Mouse (Mus musculus) yolk sac, embryonic 10.5 days (tissue): Measurements from ENCODE around the gene Mgmt.
A peak's percentile ranks its signal among the peaks of the same experiment; 100 is the strongest.

Source experiments
- DNase-seq: peaks from one replicate; pipeline ENCODE4 v3.0.0-alpha.2; 2017; ENCODE audit warnings: low spot score

Gene Mgmt

DNA sequence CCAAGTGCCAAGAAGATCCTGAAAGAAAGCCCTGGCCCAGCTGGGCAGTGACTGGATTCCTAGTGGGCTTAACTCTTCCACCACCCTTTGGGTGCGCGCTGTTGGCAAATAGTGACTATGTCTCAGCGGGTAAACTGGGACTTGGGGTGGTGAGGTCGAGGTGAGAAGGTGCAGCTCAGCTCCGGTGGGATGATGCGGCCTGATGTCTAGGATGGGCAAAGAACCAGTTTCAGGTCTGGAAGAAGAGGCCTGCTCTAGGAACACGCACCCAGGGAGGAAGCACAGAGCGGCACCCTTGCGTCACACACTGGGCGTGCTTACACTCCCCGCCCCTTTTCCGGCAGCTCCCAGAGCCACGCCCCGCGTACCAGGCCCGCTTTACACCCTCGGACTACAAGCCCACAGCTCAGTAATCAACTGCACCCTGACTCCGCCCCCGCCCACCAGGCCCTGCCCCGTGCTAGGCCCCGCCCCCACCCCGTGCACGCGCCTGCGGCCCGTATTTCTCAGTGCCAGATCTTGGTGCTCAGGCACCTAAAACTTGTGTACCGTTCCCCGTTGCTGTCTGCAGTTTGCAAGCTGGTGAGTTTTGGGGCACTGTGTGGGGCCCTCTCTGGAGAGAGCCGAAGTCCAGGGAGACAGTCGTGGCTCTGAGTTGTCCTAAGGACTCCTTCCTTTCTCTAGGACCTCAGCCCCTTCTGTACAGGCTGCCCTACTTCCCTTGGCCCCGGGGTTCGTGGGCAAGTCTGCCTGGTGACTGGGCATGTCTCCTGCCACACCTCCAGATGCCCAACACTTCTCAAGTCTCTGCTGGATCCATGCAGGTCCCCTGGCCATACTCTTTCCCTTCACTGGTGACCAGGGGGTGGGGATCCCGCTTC lies at the start of gene Mgmt:
TSS of gene Mgmt (plus strand) at position 509 of the 881 bp plus-strand sequence.
- peak; percentile 96 for DNase-seq

- DNase-seq: no peak
These were observed 49.6 kb upstream of the Mgmt start for GRCm38 (mm10) chr7:136844835-136845234.

GRCm38 (mm10) chr7:136845321-136845720 lies 49.1 kb upstream of the Mgmt start:
- no peak for DNase-seq

- DNase-seq: no peak
These were observed 48.3 kb upstream of the Mgmt start for GRCm38 (mm10) chr7:136846086-136846620.

GRCm38 (mm10) chr7:136847601-136848000 lies 46.8 kb upstream of the Mgmt start:
- no peak for DNase-seq

DNA sequence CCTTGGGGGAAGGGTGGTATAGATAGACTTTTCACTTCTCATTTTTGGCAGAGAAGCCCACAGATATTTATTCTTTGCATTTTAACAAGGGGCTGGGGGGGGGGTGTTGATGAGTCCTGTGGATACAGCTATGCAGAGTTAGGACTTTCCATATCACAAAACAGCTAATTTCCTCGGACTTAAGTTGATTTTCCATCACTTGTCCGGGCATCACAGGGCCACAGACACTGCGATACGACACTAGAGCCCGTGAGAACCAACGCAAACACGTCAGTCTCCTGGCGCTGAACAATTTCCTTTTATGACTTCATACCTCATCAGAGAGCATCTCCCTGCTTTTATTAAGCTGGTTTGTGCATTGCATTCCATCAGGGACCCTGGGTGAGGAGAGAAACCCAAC lies 45.7 kb upstream of the Mgmt start:
- no peak for DNase-seq

DNA sequence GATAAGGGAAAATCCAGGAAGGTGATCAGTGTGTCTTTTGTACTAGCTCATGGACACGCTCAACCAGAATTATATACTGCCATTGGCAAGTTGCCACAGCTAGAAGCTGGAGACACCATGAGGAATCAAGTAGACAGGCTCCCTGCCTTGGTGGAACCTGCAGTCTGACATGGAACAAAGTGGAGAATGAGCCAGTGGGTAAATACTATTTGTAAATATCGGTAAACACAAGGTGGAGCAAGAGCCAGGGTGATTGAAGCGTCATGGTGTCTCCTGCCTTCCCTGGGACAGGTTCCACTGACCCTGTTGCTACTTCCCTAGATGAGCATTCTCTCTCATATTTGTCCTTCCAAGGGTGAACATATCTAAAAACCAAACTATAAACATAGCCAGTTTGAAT lies 44.6 kb upstream of the Mgmt start:
- DNase-seq: no peak

GRCm38 (mm10) chr7:136850339-136850738 lies 44.1 kb upstream of the Mgmt start:
- no peak for DNase-seq

DNA sequence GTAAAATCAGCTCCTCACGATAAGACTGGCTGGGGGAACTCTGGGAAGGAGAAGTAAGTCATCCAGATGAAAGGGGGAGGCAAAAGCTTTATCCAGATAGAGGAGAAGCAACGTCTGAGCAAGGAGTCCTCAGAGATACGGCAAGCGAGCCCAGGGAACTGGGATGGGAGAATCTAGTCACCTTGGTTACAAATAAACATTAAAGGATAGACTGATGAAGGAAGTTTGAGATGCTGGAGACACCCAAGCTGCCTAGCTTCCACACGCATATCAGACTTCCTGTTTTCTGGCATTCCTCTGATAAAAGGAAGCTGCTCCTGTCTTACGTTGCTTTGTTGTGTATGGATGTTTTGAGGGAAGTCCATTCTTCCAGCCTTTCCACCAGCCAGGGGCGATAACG lies 42.5 kb upstream of the Mgmt start:
- DNase-seq: no peak

- DNase-seq: no peak
These were observed 41.7 kb upstream of the Mgmt start for GRCm38 (mm10) chr7:136852721-136853120.

DNA sequence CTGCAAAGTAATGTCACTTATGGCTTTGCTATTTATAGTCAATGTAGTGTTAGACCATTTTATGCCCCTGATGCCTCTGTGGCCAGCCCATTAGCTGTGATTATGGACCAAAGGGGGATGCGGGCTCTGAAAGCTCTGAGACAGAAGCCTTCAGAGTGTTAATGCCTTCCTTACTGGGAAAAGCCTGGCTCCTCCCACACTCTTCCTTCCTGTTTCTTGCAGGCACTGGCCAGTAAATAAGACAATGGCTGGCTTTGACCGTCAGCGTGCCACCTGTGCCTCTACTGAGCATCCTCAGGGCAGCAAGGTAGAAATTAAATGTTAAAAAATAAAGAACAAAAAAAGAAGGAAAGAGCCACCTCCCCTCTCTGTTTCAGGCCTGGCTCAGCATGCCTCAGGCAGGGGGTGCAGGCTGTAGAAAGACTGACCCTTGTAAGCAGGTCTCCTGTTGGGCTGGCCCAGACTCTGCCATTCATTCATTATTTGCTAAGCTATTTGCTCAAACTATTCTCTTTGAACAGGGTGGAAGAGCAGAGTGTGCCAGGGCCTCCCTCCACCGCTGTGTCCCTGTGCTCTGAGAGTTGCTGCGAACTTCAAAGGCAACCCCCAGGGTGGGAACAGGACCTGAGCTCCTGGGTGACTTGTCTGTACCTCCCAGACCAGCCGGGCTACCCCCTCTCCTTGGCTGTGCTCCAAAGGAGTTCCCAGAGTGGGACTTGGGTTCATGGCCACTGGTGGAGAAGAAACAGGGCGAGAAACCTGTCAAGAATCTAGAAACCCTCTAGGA lies 29.5 kb upstream of the Mgmt start:
- DNase-seq: no peak

DNA sequence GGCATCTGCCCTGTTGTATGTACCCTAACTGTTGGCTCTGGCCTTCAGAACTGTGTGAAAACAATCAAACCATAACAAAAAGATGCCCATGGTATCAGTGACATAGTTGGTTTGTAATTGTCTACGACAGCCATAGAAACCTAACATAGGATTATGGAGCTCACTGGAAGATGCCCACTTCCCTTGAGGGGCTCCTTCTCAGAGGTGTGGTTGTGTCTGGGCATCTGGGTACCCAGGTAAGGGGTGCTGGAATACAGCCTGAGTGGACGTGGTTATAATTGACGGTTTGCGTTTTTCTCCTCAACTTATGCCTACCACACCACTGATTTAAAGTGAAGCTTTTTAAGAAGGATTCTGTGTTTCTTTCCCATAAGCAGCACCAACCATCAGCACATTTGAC lies 28.5 kb upstream of the Mgmt start:
- no peak for DNase-seq

DNA sequence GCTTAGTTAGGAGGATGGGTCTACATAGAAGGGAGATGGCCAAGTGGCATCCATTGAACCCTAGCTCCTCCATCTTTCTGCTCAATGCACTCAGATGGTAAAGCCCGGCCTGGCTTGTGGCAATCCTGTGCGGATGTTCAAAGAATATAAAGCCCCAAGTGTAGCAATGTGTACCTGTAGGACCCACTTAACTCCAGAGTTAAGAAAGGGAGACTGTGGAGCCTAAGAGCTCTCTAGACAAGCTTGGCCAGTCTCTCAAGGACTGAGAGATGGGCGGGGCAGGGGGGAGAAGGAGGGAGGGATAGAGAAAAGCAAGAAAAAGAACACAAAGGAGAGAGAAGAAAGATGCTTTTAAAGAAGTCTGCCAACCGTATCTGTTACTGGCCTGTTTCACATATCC lies 27.9 kb upstream of the Mgmt start:
- DNase-seq: no peak

GRCm38 (mm10) chr7:136871535-136871934 lies 22.9 kb upstream of the Mgmt start:
- DNase-seq: no peak

GRCm38 (mm10) chr7:136872059-136872458 lies 22.4 kb upstream of the Mgmt start:
- no peak for DNase-seq

DNA sequence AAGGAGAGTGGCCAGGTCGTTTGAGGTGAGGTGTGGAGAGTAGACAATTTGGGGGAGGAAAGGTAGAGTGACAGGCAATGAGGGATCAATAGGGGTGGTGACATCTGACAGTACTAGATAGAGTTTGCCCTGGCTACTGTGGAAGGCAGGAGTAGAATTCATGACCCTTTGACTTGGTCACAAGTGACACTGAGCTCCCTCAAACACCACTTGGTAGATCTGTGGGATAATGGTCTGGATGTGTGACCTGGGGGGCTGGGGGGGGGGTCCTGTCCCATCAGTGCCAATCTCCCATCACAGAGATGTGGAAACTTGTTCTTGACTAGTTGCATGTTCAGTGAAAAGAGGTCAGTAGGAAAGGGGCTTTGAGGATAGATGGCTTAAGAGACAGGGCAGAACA lies 20.0 kb upstream of the Mgmt start:
- DNase-seq: no peak

GRCm38 (mm10) chr7:136880386-136880785 lies 14.0 kb upstream of the Mgmt start:
- DNase-seq: no peak

GRCm38 (mm10) chr7:136888161-136888560 lies 6.3 kb upstream of the Mgmt start:
- no peak for DNase-seq

DNA sequence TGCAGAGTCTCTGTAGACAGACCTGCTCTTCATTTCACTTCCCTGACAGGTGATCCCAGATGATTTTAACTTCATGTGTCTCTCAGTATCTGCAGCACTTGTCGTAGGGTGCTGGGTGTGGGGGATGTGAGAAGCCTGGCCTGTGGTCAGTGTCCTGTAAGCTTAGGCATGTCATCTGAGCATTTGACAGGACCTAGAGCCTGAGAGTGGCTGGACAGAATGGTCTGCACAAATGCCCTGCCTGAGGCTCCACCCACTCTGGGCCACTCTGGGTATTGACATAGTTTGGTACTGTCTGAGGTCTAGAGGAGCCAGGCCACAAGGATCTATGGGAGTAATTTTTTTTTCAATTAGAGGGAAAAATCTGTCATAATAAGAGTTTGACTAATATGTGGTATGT lies 942 bp downstream of the Mgmt start:
- no peak for DNase-seq

DNA sequence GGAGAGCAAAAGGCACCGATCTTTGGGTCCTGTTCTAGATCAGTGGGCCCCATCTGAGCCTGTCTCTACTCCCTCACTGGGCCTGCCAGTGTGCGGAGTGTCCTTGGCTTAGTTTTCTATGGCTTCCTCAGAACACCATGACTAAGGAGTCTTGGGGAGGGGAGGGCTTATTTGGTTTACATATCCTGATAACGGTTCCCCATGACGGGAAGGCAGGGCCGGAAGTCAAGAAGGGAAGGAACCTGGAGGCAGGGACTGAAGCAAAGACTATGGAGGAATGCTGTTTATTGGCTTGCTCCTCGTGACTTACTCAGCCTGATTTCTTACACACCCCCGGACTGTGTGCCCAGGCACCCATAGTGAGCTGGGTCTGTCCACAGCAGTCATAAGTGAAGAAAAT lies 1.4 kb downstream of the Mgmt start:
- no peak for DNase-seq

DNA sequence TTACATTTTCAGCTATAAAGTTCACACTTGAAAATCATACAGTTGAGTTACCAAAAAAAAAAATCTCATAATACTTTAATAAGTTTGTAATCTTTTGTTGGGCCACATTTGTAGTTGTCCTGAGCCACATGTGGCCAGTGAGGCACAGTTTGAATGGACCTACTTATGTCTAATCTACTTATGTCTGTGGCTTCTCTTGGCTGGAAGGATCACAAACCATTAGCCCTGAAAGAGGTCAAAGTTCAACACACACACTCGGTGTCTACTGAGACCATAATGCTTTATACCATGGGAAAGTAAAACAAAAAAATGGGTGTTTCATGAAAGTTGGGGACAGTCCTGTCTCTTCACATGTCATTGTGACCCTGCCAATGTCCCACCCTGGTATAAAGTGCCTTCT lies 3.1 kb downstream of the Mgmt start:
- no peak for DNase-seq

- DNase-seq: no peak
These were observed 3.6 kb downstream of the Mgmt start for GRCm38 (mm10) chr7:136898005-136898404.

DNA sequence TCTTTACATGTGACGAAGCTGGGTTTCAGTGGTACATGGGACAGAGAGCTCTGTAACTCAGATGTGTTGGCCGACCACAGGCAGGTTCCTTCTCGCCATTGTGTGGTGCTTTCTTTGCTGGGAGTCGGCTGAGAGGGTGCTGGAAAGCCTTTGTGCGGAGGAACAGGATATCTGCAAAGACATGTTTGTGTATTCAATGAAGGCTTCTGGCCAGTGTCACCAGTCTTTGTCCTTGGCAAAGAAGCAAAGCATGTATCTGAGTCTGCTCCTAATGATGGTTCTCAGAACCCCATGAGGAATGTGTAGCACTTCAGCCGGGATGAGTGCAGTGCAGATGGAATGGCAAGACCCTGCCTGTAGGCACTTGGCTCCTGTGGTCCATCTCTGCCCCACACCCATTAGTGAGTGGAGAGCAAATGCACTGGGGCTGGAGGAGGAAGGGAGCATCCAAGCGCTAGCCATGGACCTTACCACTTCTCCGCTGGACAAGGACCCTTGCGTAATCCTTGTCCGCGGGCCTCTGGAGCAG lies 14.3 kb downstream of the Mgmt start:
- DNase-seq: no peak
